Mouse (Mus musculus) R1 (cell line): Measurements from ENCODE around the gene Clptm1.
A peak's percentile ranks its signal among the peaks of the same experiment; 100 is the strongest.
"Not testable (repeated sequence)": the region's sequence is repeated elsewhere in the genome, so short reads cannot be mapped to it uniquely, and the experiment has no call there.

Source experiments
- DNase-seq: peaks from one replicate; pipeline ENCODE4 v3.0.0-alpha.2; 2018; ENCODE audit warnings: low read depth, low spot score

The Clptm1 gene

GRCm38 (mm10) chr7:19609641-19610332 is 55.0 kb downstream of the Clptm1 start:
- peak; percentile 98 for DNase-seq

- DNase-seq: peak; percentile 79
Observed at GRCm38 (mm10) chr7:19607291-19607690, 57.5 kb downstream of the Clptm1 start.

DNA sequence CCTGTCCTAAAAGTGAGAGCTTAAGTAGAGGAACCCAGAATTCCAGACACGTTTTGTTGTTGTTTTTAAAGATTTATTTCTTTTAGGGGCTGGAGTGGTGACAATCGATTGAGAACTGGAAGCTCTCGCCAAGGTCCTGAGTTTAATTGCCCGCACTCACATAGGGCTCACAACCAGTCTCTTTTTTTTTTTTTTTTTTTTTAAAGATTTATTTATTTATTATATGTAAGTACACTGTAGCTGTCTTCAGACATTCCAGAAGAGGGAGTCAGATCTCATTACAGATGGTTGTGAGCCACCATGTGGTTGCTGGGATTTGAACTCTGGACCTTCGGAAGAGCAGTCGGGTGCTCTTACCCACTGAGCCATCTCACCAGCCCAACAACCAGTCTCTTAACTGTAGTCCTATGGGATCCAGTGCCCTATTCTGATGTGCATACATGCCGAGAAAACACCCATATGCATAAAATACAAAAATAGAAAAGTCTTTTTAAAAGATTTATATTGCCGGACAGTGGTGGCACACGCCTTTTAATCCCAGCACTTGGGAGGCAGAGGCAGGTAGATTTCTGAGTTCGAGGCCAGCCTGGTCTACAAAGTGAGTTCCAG is 60.1 kb downstream of the Clptm1 start:
- DNase-seq: not testable (repeated sequence)

DNA sequence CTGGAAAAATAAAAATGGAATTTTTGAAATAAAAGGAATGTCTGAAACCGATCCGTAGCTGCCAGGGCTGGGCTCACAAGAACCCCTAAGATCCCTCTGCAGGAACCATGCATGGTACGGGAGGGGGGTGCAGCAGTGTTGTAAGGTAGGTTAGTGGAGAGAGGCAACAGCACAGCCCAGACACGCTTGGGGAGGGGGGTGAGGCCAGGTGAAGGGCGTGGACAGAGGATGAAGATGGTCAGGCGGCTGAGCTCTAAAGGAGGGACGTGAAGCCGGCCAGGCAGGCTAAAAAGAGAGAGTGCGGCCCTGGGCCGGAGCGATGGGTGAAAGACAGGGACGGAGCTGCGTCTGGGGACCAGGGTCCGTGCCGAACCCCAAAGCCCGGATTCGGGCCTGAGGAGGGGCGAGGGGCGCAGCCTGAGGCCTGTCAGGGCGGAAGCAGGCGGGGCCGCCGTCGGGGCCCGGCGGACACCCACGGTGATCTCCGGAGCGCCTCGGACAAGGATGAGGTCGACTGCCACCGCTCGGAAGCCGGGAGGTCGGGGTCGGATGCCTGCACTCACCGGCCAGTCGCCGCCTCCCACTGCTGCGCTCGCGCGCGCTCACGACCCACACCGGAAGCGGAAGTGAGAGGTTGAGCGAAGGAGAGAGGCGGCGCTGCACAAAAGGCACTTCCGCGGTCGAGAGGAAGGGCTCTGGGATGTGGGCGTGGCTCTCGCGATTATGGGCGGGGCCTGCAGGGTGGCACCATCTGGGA is 60.8 kb downstream of the Clptm1 start, which contains the start of gene Clasrp:
Gene Clasrp, minus strand, starts transcription at position 638 of the 757 bp plus-strand sequence.
- peak; percentile 97 for DNase-seq

GRCm38 (mm10) chr7:19603055-19603454 is 61.8 kb downstream of the Clptm1 start:
- peak; percentile 71 for DNase-seq

- DNase-seq: no peak
Observed at GRCm38 (mm10) chr7:19600562-19600961, 64.3 kb downstream of the Clptm1 start.

DNA sequence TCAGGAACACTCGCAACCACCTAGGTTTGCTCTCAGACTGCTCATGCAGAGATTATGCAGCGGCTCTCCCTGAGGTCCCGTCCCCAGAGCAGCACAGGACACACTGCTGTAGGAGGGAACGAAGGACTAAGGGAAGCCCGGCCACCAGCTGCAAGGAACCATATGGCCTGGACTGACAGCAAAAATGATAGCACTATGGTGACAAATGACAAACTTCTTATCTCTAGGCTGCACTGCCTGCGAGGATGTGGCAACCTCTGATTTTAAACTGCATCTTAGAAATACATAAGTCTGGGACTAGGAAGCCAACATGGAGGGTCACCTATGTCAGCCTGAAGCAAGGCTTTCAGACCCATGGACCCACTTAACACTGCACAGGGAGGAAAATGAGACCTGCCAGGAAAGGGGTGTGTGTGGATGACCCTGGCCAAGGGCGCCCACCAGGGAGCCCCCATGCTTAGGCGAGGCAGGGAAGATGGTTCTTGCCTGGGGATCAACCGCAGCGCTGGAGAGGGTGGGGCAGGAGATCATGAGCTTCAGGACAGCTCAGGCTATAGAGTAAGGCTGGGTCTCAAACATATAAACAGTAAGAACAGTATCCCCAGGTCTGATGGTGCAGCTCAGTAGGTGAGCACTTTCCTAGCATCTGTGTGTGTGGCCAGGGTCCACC is 71.6 kb downstream of the Clptm1 start:
- peak; percentile 55 for DNase-seq

DNA sequence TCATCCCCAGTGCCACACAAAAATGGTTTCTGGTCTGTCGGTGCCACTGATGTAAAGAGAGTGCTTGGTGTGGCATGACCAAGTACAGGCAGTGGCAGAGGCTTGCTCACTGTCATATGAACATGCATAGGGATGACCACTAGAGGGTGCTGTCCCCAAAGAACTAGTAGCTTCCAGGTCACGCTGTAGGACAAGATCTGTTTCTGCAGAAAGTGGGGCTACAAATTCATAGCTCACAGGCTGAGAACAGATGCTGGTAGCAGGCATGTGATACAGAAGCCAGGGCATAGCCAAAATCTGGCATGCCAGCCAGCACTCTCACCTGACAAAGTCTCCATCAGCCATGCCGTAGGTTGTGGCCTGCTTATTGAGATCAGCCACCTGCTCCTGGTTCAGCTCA is 74.9 kb downstream of the Clptm1 start:
- peak; percentile 89 for DNase-seq

GRCm38 (mm10) chr7:19589207-19589606 is 75.6 kb downstream of the Clptm1 start:
- DNase-seq: peak; percentile 80

DNA sequence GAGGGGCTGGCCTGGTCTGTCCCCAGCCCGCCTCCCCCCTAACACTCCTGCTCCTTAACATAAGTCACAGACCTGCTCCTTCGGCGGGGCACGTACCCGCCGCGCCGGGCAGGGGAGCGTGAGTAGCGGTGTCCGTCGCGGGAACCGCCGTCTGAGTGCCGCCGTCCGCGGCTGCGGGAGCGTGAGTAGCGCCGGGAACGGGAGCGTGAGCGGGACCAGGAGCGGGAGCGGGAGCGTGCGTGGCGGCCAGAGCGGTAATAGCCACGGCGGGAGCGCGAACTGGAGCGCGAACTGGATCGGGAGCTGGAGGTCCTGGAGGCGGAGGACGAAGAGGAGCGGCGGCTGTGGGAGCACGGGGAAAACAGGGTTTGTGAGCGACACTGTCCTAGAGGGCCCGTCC is 78.6 kb downstream of the Clptm1 start:
- peak; percentile 76 for DNase-seq
